Mouse (Mus musculus) kidney, embryonic 16.5 days (tissue): ENCODE data around the gene Stat2. TPM values are rescaled to one million over a fixed set of nuclear protein-coding genes. Genes with fewer than 3 reads are reported as not detected.

ENCODE experiments used
- polyA plus RNA-seq: library from polyadenylated mRNA; unstranded; fragments of >200 nt; fragmentation: Nextera tagmentation; extraction: Ambion mirVana; gene quantifications from 2 replicates; pipeline ENCODE4 v1.2.1, GENCODE M21; 2015

Stat2 gene
- polyA plus RNA-seq, 1 experiment from 2014 or later = 12.9 TPM

Other genes starting within 250 kb of the Stat2 start
- gene Naca, start 235.0 kb upstream of the Stat2 start, polyA plus RNA-seq = 667 and 704 TPM in 2 replicates
- gene Ptges3, start 211.6 kb upstream of the Stat2 start, polyA plus RNA-seq = 409 and 441 TPM in 2 replicates
- gene Atp5b, start 187.3 kb upstream of the Stat2 start, polyA plus RNA-seq = 3,411 and 3,412 TPM in 2 replicates
- 10.9 and 14.3 TPM in 2 replicates for gene Baz2a, start 179.0 kb upstream of the Stat2 start, polyA plus RNA-seq
- gene Rbms2, start 90.3 kb upstream of the Stat2 start, polyA plus RNA-seq = 39.8 and 43.6 TPM in 2 replicates
- gene Gls2, start 76.1 kb upstream of the Stat2 start, polyA plus RNA-seq = 1.1 and 1.3 TPM in 2 replicates
- gene Spryd4, start 58.8 kb upstream of the Stat2 start, polyA plus RNA-seq = 34.2 and 38.6 TPM in 2 replicates
- gene Mip, start 44.7 kb upstream of the Stat2 start, polyA plus RNA-seq = not detected in 2 replicates
- 64.5 and 68.2 TPM in 2 replicates for gene Timeless, start 38.5 kb upstream of the Stat2 start, polyA plus RNA-seq
- gene Apon, start 16.5 kb upstream of the Stat2 start, polyA plus RNA-seq = 0.39 and 0.66 TPM in 2 replicates
- gene Apof, start 1.9 kb upstream of the Stat2 start, polyA plus RNA-seq = 0.62 and 0.69 TPM in 2 replicates
- gene Il23a, start 28.2 kb downstream of the Stat2 start, polyA plus RNA-seq = 0.15 and 0.35 TPM in 2 replicates
- gene Pan2, start 32.8 kb downstream of the Stat2 start, polyA plus RNA-seq = 42.0 and 45.0 TPM in 2 replicates
- gene Cnpy2, start 51.9 kb downstream of the Stat2 start, polyA plus RNA-seq = 343 and 370 TPM in 2 replicates
- 238 and 244 TPM in 2 replicates for gene Cs, start 67.2 kb downstream of the Stat2 start, polyA plus RNA-seq
- gene Coq10a, start 98.4 kb downstream of the Stat2 start, polyA plus RNA-seq = 4.1 and 10.9 TPM in 2 replicates
- 11.9 and 12.8 TPM in 2 replicates for gene Ankrd52, start 106.6 kb downstream of the Stat2 start, polyA plus RNA-seq
- 69.0 and 75.1 TPM in 2 replicates for gene Slc39a5, start 130.7 kb downstream of the Stat2 start, polyA plus RNA-seq
- gene Nabp2, start 140.9 kb downstream of the Stat2 start, polyA plus RNA-seq = 81.7 and 94.8 TPM in 2 replicates
- 52.5 and 52.6 TPM in 2 replicates for gene Rnf41, start 141.1 kb downstream of the Stat2 start, polyA plus RNA-seq
- gene Smarcc2, start 188.7 kb downstream of the Stat2 start, polyA plus RNA-seq = 64.5 and 75.9 TPM in 2 replicates
- gene Myl6, start 223.6 kb downstream of the Stat2 start, polyA plus RNA-seq = 1,255 and 1,413 TPM in 2 replicates
- gene Myl6b, start 228.1 kb downstream of the Stat2 start, polyA plus RNA-seq = 4.2 and 5.7 TPM in 2 replicates